Mouse (Mus musculus) forebrain, embryonic 13.5 days (tissue): ENCODE data around the gene Tcn2. TPM values are rescaled to one million over a fixed set of nuclear protein-coding genes. Genes with fewer than 3 reads are reported as not detected.

Source experiments
- ATAC-seq: fragments of 200-750 bp; cut with Nextera tagmentation; 2 replicates; pipeline ENCODE4 v1.8.0; 2017
- H3K27ac ChIP-seq: fragments of 300-500 bp; sonication (generic); 2 replicates; pipeline ENCODE4 v1.5.1; 2015; ENCODE audit warnings: inconsistent platforms, mild to moderate bottlenecking, moderate library complexity
- H3K27me3 ChIP-seq: fragments of 300-500 bp; sonication (generic); 2 replicates; pipeline ENCODE4 v1.6.1; 2015; ENCODE audit warnings: mild to moderate bottlenecking, inconsistent platforms
- H3K36me3 ChIP-seq: fragments of 300-500 bp; sonication (generic); 2 replicates; pipeline ENCODE4 v1.6.1; 2015; ENCODE audit warnings: mild to moderate bottlenecking, inconsistent platforms; ENCODE audit not compliant: poor library complexity, severe bottlenecking
- H3K4me1 ChIP-seq: fragments of 300-500 bp; sonication (generic); 2 replicates; pipeline ENCODE4 v1.6.1; 2015; ENCODE audit warnings: inconsistent platforms
- H3K4me2 ChIP-seq: fragments of 300-500 bp; sonication (generic); 2 replicates; pipeline ENCODE4 v1.6.1; 2015; ENCODE audit warnings: inconsistent platforms, mild to moderate bottlenecking, moderate library complexity
- H3K4me3 ChIP-seq: fragments of 300-500 bp; sonication (generic); 2 replicates; pipeline ENCODE4 v1.5.1; 2015; ENCODE audit warnings: mild to moderate bottlenecking, inconsistent platforms
- H3K9ac ChIP-seq: fragments of 300-500 bp; sonication (generic); 2 replicates; pipeline ENCODE4 v1.6.1; 2015; ENCODE audit warnings: mild to moderate bottlenecking, inconsistent platforms
- H3K9me3 ChIP-seq: fragments of 300-500 bp; sonication (generic); replicated peaks from 2 replicates; pipeline ENCODE4 v1.6.1; 2016; ENCODE audit warnings: inconsistent platforms
- WGBS: fragments of 180-500 bp; shearing (Covaris S2); methylation state at CpG from one replicate; pipeline ENCODE4 v1.1.7; 2015; 5-methylcytosine and 5-hydroxymethylcytosine counted together
- polyA plus RNA-seq: library from polyadenylated mRNA; unstranded; fragments of >200 nt; fragmentation: Nextera tagmentation; extraction: Ambion mirVana; gene quantifications from 2 replicates; pipeline ENCODE4 v1.2.1, GENCODE M21; 2015

The Tcn2 gene
- polyA plus RNA-seq, 1 experiment from 2014 or later = 11.6 TPM

- H3K4me2 ChIP-seq = peak overlapping the region; percentile 91
- WGBS = 60% methylated on average over 5 of the region's 5 CpGs
- H3K36me3 ChIP-seq = peaks cover 19% of the 10 kb centered on the region
- H3K4me1 ChIP-seq = peaks cover 48% of the 10 kb centered on the region
- no peaks in the 10 kb centered on the region for H3K9me3 ChIP-seq
- H3K4me3 ChIP-seq = 0 out of 2 replicates have a peak overlapping the region, but pooled peaks have one; percentile 3
- H3K27ac ChIP-seq = no peak overlapping the region
- H3K9ac ChIP-seq = 0 out of 2 replicates have a peak overlapping the region, but pooled peaks have one; percentile 37
- no peaks in the 10 kb centered on the region for H3K27me3 ChIP-seq
- no peak for ATAC-seq
These were observed 21.2 kb downstream of the Tcn2 start for GRCm38 (mm10) chr11:3910513-3911310.

GRCm38 (mm10) chr11:3909236-3909635, 22.7 kb downstream of the Tcn2 start:
- Histone ChIP-seq H3K27me3 (no peaks in the 10 kb centered on the region), H3K9ac (no peak overlapping the region), H3K4me2 (no peak overlapping the region), H3K9me3 (no peaks in the 10 kb centered on the region), H3K4me3 (no peak overlapping the region), H3K36me3 (peaks cover 25% of the 10 kb centered on the region), H3K4me1 (peaks cover 46% of the 10 kb centered on the region), H3K27ac (no peak overlapping the region)
- no peak for ATAC-seq
- 82% methylated on average over 4 of the region's 4 CpGs for WGBS

- 67% methylated on average over 1 of the region's 1 CpGs for WGBS
- H3K27ac ChIP-seq = no peak overlapping the region
- H3K27me3 ChIP-seq = no peaks in the 10 kb centered on the region
- H3K36me3 ChIP-seq = peaks cover 32% of the 10 kb centered on the region
- H3K9ac ChIP-seq = no peak overlapping the region
- no peak overlapping the region for H3K4me3 ChIP-seq
- no peaks in the 10 kb centered on the region for H3K9me3 ChIP-seq
- no peak for ATAC-seq
- H3K4me2 ChIP-seq = no peak overlapping the region
- peaks cover 13% of the 10 kb centered on the region for H3K4me1 ChIP-seq
These were observed 26.5 kb downstream of the Tcn2 start for GRCm38 (mm10) chr11:3905446-3905845.

GRCm38 (mm10) chr11:3904673-3905072, 27.3 kb downstream of the Tcn2 start:
- Histone ChIP-seq H3K9me3 (no peaks in the 10 kb centered on the region), H3K9ac (no peak overlapping the region), H3K27me3 (no peaks in the 10 kb centered on the region), H3K36me3 (peaks cover 32% of the 10 kb centered on the region), H3K4me3 (no peak overlapping the region), H3K4me2 (no peak overlapping the region), H3K4me1 (peaks cover 7% of the 10 kb centered on the region; the same call in 1 of the 2 replicates), H3K27ac (no peak overlapping the region)
- ATAC-seq = no peak
- WGBS = 85% methylated on average over 6 of the region's 6 CpGs

- Histone ChIP-seq H3K4me3 (no peak overlapping the region), H3K4me1 (peaks cover 5% of the 10 kb centered on the region; the same call in 1 of the 2 replicates), H3K4me2 (no peak overlapping the region), H3K36me3 (peaks cover 47% of the 10 kb centered on the region), H3K27me3 (no peaks in the 10 kb centered on the region), H3K27ac (no peak overlapping the region), H3K9me3 (no peaks in the 10 kb centered on the region), H3K9ac (no peak overlapping the region)
- 80% methylated on average over 5 of the region's 5 CpGs for WGBS
- no peak for ATAC-seq
These were observed 28.9 kb downstream of the Tcn2 start for GRCm38 (mm10) chr11:3903046-3903445.

GRCm38 (mm10) chr11:3902516-3902915, 29.4 kb downstream of the Tcn2 start:
- ATAC-seq = no peak
- Histone ChIP-seq H3K4me2 (no peak overlapping the region), H3K9me3 (no peaks in the 10 kb centered on the region), H3K27me3 (no peaks in the 10 kb centered on the region), H3K36me3 (peaks cover 50% of the 10 kb centered on the region), H3K27ac (no peak overlapping the region), H3K4me3 (no peak overlapping the region), H3K9ac (no peak overlapping the region), H3K4me1 (peaks cover 6% of the 10 kb centered on the region; the same call in 1 of the 2 replicates)
- 84% methylated on average over 3 of the region's 3 CpGs for WGBS

GRCm38 (mm10) chr11:3900296-3900695, 31.7 kb downstream of the Tcn2 start:
- Histone ChIP-seq H3K4me1 (peaks cover 6% of the 10 kb centered on the region; the same call in 1 of the 2 replicates), H3K36me3 (peaks cover 41% of the 10 kb centered on the region), H3K9ac (no peak overlapping the region), H3K27ac (no peak overlapping the region), H3K27me3 (no peaks in the 10 kb centered on the region), H3K4me3 (no peak overlapping the region), H3K4me2 (no peak overlapping the region), H3K9me3 (no peaks in the 10 kb centered on the region)
- WGBS = 89% methylated on average over 6 of the region's 6 CpGs
- no peak for ATAC-seq

- Histone ChIP-seq H3K36me3 (peaks cover 28% of the 10 kb centered on the region), H3K4me3 (no peak overlapping the region), H3K9ac (no peak overlapping the region), H3K27me3 (no peaks in the 10 kb centered on the region), H3K27ac (no peak overlapping the region), H3K4me1 (peaks cover 12% of the 10 kb centered on the region), H3K9me3 (no peaks in the 10 kb centered on the region), H3K4me2 (no peak overlapping the region)
- no peak for ATAC-seq
- 100% methylated on average over 1 of the region's 1 CpGs for WGBS
These were observed 36.0 kb downstream of the Tcn2 start for GRCm38 (mm10) chr11:3895933-3896332.

- H3K4me3 ChIP-seq = peak overlapping the region; percentile 50
- H3K27ac ChIP-seq = peak overlapping the region; percentile 82
- no peaks in the 10 kb centered on the region for H3K27me3 ChIP-seq
- ATAC-seq = no peak
- H3K9me3 ChIP-seq = no peaks in the 10 kb centered on the region
- H3K9ac ChIP-seq = peak overlapping the region; percentile 69
- H3K36me3 ChIP-seq = peaks cover 28% of the 10 kb centered on the region
- WGBS = 7% methylated on average over 10 of the region's 10 CpGs
- H3K4me2 ChIP-seq = peak overlapping the region; percentile 75
- peaks cover 12% of the 10 kb centered on the region for H3K4me1 ChIP-seq
These were observed 36.5 kb downstream of the Tcn2 start for GRCm38 (mm10) chr11:3895458-3895857.

GRCm38 (mm10) chr11:3894406-3895281, 37.3 kb downstream of the Tcn2 start, which contains the start of the genes 4921536K21Rik and Dusp18:
4921536K21Rik (minus strand) TSS chr11:3895098.
Dusp18 (plus strand) TSS chr11:3895240.
- H3K4me3 ChIP-seq = peak within 1 kb of the TSS; percentile 50
- peak within 1 kb of the TSS; percentile 82 for H3K27ac ChIP-seq
- peaks cover 12% of the 10 kb centered on the region for H3K4me1 ChIP-seq
- peaks cover 28% of the 10 kb centered on the region for H3K36me3 ChIP-seq
- no peaks in the 10 kb centered on the region for H3K9me3 ChIP-seq
- peak within 1 kb of the TSS; percentile 69 for H3K9ac ChIP-seq
- ATAC-seq = peak; percentile 99
- 3% methylated on average over 46 of the region's 46 CpGs for whole genome bisulfite sequencing
- no peaks in the 10 kb centered on the region for H3K27me3 ChIP-seq
- peak within 1 kb of the TSS; percentile 75 for H3K4me2 ChIP-seq

GRCm38 (mm10) chr11:3893970-3894369, 38.0 kb downstream of the Tcn2 start:
- ATAC-seq = no peak
- H3K4me3 ChIP-seq = peak overlapping the region; percentile 50
- peak overlapping the region; percentile 75 for H3K4me2 ChIP-seq
- peaks cover 22% of the 10 kb centered on the region for H3K36me3 ChIP-seq
- 79% methylated on average over 6 of the region's 6 CpGs for WGBS
- no peak overlapping the region for H3K9ac ChIP-seq
- no peak overlapping the region for H3K27ac ChIP-seq
- no peaks in the 10 kb centered on the region for H3K27me3 ChIP-seq
- no peaks in the 10 kb centered on the region for H3K9me3 ChIP-seq
- peaks cover 12% of the 10 kb centered on the region for H3K4me1 ChIP-seq

- Histone ChIP-seq H3K4me2 (no peak overlapping the region), H3K27me3 (no peaks in the 10 kb centered on the region), H3K4me1 (peaks cover 5% of the 10 kb centered on the region; the same call in 1 of the 2 replicates), H3K36me3 (no peaks in the 10 kb centered on the region), H3K27ac (no peak overlapping the region), H3K9ac (no peak overlapping the region), H3K4me3 (no peak overlapping the region), H3K9me3 (no peaks in the 10 kb centered on the region)
- no peak for ATAC-seq
- 75% methylated on average over 5 of the region's 5 CpGs for WGBS
These were observed 44.6 kb downstream of the Tcn2 start for GRCm38 (mm10) chr11:3887331-3887730.
